Comparison of ENCODE assay signal across 7 mouse cellular contexts in the genomic region with DNA sequence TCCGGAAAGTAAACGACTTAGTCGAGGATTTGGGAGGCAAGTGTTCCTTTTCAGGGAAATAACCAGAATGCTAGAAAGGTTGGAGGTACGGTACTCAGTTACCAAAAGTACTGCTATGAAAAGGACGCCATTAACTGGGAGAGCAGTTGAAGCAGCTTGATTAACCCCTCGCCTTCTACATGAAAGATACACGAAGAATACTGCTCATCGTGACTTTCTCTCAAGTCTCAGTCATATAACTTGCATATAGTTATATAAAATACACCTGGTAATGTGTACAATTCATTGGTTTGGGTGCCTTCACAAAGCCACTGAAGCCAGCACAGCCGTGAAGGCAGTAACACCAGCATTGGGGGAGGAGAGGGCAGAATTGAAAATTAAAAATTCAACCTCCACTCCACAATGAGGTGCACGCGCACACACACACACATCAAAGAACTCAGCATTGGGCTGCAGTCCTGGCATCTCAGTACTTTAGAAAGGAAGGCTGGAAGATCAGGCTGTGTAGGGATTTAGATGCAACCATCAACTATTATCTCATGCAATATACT. TPM values are rescaled to one million over a fixed set of nuclear protein-coding genes. Genes with fewer than 3 reads are reported as not detected.
A peak's percentile ranks its signal among the peaks of the same experiment; 100 is the strongest.
DNase-seq lines count a peak whose midpoint lies in the region; ATAC-seq and TF ChIP-seq lines count a peak whose summit lies in the region.

No protein-coding gene starts in this region.

- 0 out of 2 replicates have a peak, but pooled peaks cover 3% of the 10 kb centered on the region for H3K4me1 ChIP-seq in embryonic facial prominence, embryonic 12.5 days
- peaks cover 16% of the 10 kb centered on the region for H3K4me1 ChIP-seq in hindbrain, embryonic 14.5 days (replicated peaks; ENCODE audit: control insufficient read depth, insufficient read depth, low read length)
- peaks cover 16% of the 10 kb centered on the region for H3K4me1 ChIP-seq in midbrain, embryonic 16.5 days (ENCODE audit: control insufficient read depth, insufficient read depth, low read length)

- no peak for TF ChIP-seq CTCF in left cerebral cortex, adult 2 months (IDR thresholded peaks at IDR 0.05)

- H3K4me3 ChIP-seq in left cerebral cortex, adult 2 months, result peak overlapping the region; percentile 84
- peak overlapping the region; percentile 74 for H3K4me3 ChIP-seq in embryonic facial prominence, embryonic 12.5 days
- peak overlapping the region; percentile 69 for H3K4me3 ChIP-seq in hindbrain, embryonic 14.5 days (replicated peaks; ENCODE audit: low read length)
- peak overlapping the region; percentile 66 for H3K4me3 ChIP-seq in midbrain, embryonic 16.5 days (ENCODE audit: low read depth, low read length)

- intact Hi-C loops in left cerebral cortex, adult 2 months (cut with DNase I), result loop anchor here (1.0 kb wide), 2 partner anchors 10 to 289 kb away; no protein-coding TSS in a partner anchor

- H3K36me3 ChIP-seq in embryonic facial prominence, embryonic 12.5 days, result peaks cover 58% of the 10 kb centered on the region
- H3K36me3 ChIP-seq in hindbrain, embryonic 14.5 days (replicated peaks; ENCODE audit: control insufficient read depth, insufficient read depth), result peaks cover 64% of the 10 kb centered on the region
- H3K36me3 ChIP-seq in midbrain, embryonic 16.5 days (ENCODE audit: control insufficient read depth, insufficient read depth, low read length), result peaks cover 20% of the 10 kb centered on the region

- peak overlapping the region; percentile 65; the same call in 1 of the 2 replicates for H3K9ac ChIP-seq in embryonic facial prominence, embryonic 12.5 days
- H3K9ac ChIP-seq in hindbrain, embryonic 14.5 days, result peak overlapping the region; percentile 59; the same call in 1 of the 2 replicates
- H3K9ac ChIP-seq in midbrain, embryonic 16.5 days (ENCODE audit: low read depth, low read length), result peak overlapping the region; percentile 27; the same call in 1 of the 2 replicates

- no peaks in the 10 kb centered on the region for H3K9me3 ChIP-seq in embryonic facial prominence, embryonic 12.5 days
- H3K9me3 ChIP-seq in hindbrain, embryonic 14.5 days (ENCODE audit: control insufficient read depth, low read length), result no peaks in the 10 kb centered on the region
- H3K9me3 ChIP-seq in midbrain, embryonic 16.5 days (replicated peaks; ENCODE audit: control insufficient read depth, low read length, poor library complexity, severe bottlenecking), result no peaks in the 10 kb centered on the region

- H3K4me2 ChIP-seq in embryonic facial prominence, embryonic 12.5 days (replicated peaks), result peak overlapping the region; percentile 70
- peak overlapping the region; percentile 87 for H3K4me2 ChIP-seq in hindbrain, embryonic 14.5 days (replicated peaks)
- H3K4me2 ChIP-seq in midbrain, embryonic 16.5 days (ENCODE audit: low read length), result peak overlapping the region; percentile 75

- 34% methylated on average over 11 of the region's 11 CpGs for WGBS in embryonic facial prominence, embryonic 12.5 days
- WGBS in hindbrain, embryonic 14.5 days, result 32% methylated on average over 11 of the region's 11 CpGs
- WGBS in midbrain, embryonic 16.5 days, result 26% methylated on average over 11 of the region's 11 CpGs

- ATAC-seq in embryonic facial prominence, embryonic 12.5 days (ENCODE audit: insufficient number of reproducible peaks, insufficient read depth, low FRiP score, low TSS enrichment), result peak; percentile 22; the same call in 1 of the 2 replicates
- ATAC-seq in hindbrain, embryonic 14.5 days (ENCODE audit: low FRiP score), result peak; percentile 46; the same call in 1 of the 2 replicates
- peak; percentile 62 for ATAC-seq in midbrain, embryonic 16.5 days

- peak in 1 of 2 experiments; percentile 13 for DNase-seq in left cerebral cortex, adult 2 months (ENCODE audit: extremely low spot score in 1 of 2, low spot score in 2 of 2)
- DNase-seq in left cerebral cortex, adult 9 months (ENCODE audit: low spot score in 2 of 2), result no peak
- no peak for DNase-seq in hindbrain, embryonic 14.5 days (ENCODE audit: low spot score)
- DNase-seq in adrenal gland, postnatal 36 days, result no peak
- DNase-seq in urinary bladder, adult 2 months (ENCODE audit: low spot score), result no peak

- H3K27ac ChIP-seq in left cerebral cortex, adult 2 months, result peak overlapping the region; percentile 60
- H3K27ac ChIP-seq in embryonic facial prominence, embryonic 12.5 days, result peak overlapping the region; percentile 74; the same call in 1 of the 2 replicates
- H3K27ac ChIP-seq in hindbrain, embryonic 14.5 days, result peak overlapping the region; percentile 86
- peak overlapping the region; percentile 83 for H3K27ac ChIP-seq in midbrain, embryonic 16.5 days (ENCODE audit: low read length)

- no peaks in the 10 kb centered on the region for H3K27me3 ChIP-seq in embryonic facial prominence, embryonic 12.5 days
- no peaks in the 10 kb centered on the region for H3K27me3 ChIP-seq in hindbrain, embryonic 14.5 days (ENCODE audit: control insufficient read depth, insufficient read depth, low read length)
- no peaks in the 10 kb centered on the region for H3K27me3 ChIP-seq in midbrain, embryonic 16.5 days (ENCODE audit: control insufficient read depth, insufficient read depth, low read depth, low read length)

RNA-seq across cellular contexts. Expression of gene Rpf2, which starts 0.4 kb away (rescaled TPM):
- total RNA-seq in left cerebral cortex, adult 2 months (2021), result 10 to 100 TPM; 15.2 to 15.6 TPM
- polyA plus RNA-seq in embryonic facial prominence, embryonic 12.5 days (2016; fragmentation: Nextera tagmentation; extraction: Ambion mirVana), result 63.8 and 64.6 TPM in 2 replicates
- polyA plus RNA-seq in hindbrain, embryonic 14.5 days (2014; fragmentation: Nextera tagmentation; extraction: Ambion mirVana), result 70.8 and 74.7 TPM in 2 replicates
- 64.8 and 68.8 TPM in 2 replicates for polyA plus RNA-seq in midbrain, embryonic 16.5 days (2015; fragmentation: Nextera tagmentation; extraction: Ambion mirVana)
- total RNA-seq in adrenal gland, postnatal 36 days (2021), result 10 to 100 TPM; 28.7 to 29.3 TPM
- 16.7 and 17.9 TPM in 2 replicates for polyA plus RNA-seq in urinary bladder, adult 2 months (2012; rRNA removed)

RNA-seq across cellular contexts. Expression of gene Gtf3c6, which starts 10.7 kb away (rescaled TPM):
- total RNA-seq in left cerebral cortex, adult 2 months (2021), result 10 to 100 TPM; 21.0 to 30.7 TPM
- polyA plus RNA-seq in embryonic facial prominence, embryonic 12.5 days (2016; fragmentation: Nextera tagmentation; extraction: Ambion mirVana), result 137 and 145 TPM in 2 replicates
- polyA plus RNA-seq in hindbrain, embryonic 14.5 days (2014; fragmentation: Nextera tagmentation; extraction: Ambion mirVana), result 71.7 and 73.7 TPM in 2 replicates
- polyA plus RNA-seq in midbrain, embryonic 16.5 days (2015; fragmentation: Nextera tagmentation; extraction: Ambion mirVana), result 73.7 and 86.3 TPM in 2 replicates
- 10 to 100 TPM; 43.4 to 45.0 TPM for total RNA-seq in adrenal gland, postnatal 36 days (2021)
- polyA plus RNA-seq in urinary bladder, adult 2 months (2012; rRNA removed), result 24.5 and 34.0 TPM in 2 replicates

RNA-seq across cellular contexts. Expression of gene Amd1, which starts 54.7 kb away (rescaled TPM):
- total RNA-seq in left cerebral cortex, adult 2 months (2021), result 10 to 100 TPM; 85.7 to 86.1 TPM
- 59.2 and 65.4 TPM in 2 replicates for polyA plus RNA-seq in embryonic facial prominence, embryonic 12.5 days (2016; fragmentation: Nextera tagmentation; extraction: Ambion mirVana)
- polyA plus RNA-seq in hindbrain, embryonic 14.5 days (2014; fragmentation: Nextera tagmentation; extraction: Ambion mirVana), result 47.5 and 57.4 TPM in 2 replicates
- polyA plus RNA-seq in midbrain, embryonic 16.5 days (2015; fragmentation: Nextera tagmentation; extraction: Ambion mirVana), result 40.8 and 41.9 TPM in 2 replicates
- total RNA-seq in adrenal gland, postnatal 36 days (2021), result 10 to 100 TPM; 40.9 to 47.8 TPM
- 99.7 and 110 TPM in 2 replicates for polyA plus RNA-seq in urinary bladder, adult 2 months (2012; rRNA removed)
